Mouse (Mus musculus) MEL (cell line): ENCODE results near the gene Dolpp1. TPM values are rescaled to one million over a fixed set of nuclear protein-coding genes. Genes with fewer than 3 reads are reported as not detected.

Source experiments
- DNase-seq: peaks from one replicate; pipeline ENCODE4 v3.0.0; 2011; ENCODE audit warnings: low read depth, low spot score
- H3K27ac ChIP-seq: 2 replicates; pipeline ENCODE4 v1.5.1; 2012; ENCODE audit warnings: low read depth, mild to moderate bottlenecking, control low read depth, low read length, moderate library complexity; ENCODE audit not compliant: control insufficient read depth
- H3K27me3 ChIP-seq, 2 experiments: fragments of 150-350 bp in 1 of 2; sonication (generic) in 1 of 2; 2 replicates each; pipeline ENCODE4 v1.6.1; 2012; ENCODE audit warnings: low read length in 2 of 2, mild to moderate bottlenecking in 2 of 2, improper control_type of control experiment in 1 of 2, moderate library complexity in 1 of 2; ENCODE audit not compliant: insufficient read depth in 2 of 2, control insufficient read depth in 1 of 2
- H3K36me3 ChIP-seq, 2 experiments: 2 replicates each; pipeline ENCODE4 v1.6.1; 2012 to 2014; ENCODE audit warnings: low read length in 2 of 2, improper control_type of control experiment in 1 of 2, inconsistent platforms in 1 of 2, mild to moderate bottlenecking in 1 of 2; ENCODE audit not compliant: insufficient read depth in 2 of 2, control insufficient read depth in 1 of 2
- H3K4me1 ChIP-seq, 2 experiments: fragments of 150-350 bp in 1 of 2; sonication (generic) in 1 of 2; 2 replicates each; pipeline ENCODE4 v1.6.1; 2012; ENCODE audit warnings: low read length in 2 of 2, improper control_type of control experiment in 1 of 2, mild to moderate bottlenecking in 1 of 2; ENCODE audit not compliant: insufficient read depth in 2 of 2, control insufficient read depth in 1 of 2
- H3K4me3 ChIP-seq, 2 experiments: fragments of 150-350 bp in 1 of 2; sonication (generic) in 1 of 2; 2 replicates each; pipeline ENCODE4 v1.5.1; 2012; ENCODE audit warnings: low read depth in 2 of 2, low read length in 2 of 2, mild to moderate bottlenecking in 2 of 2, moderate library complexity in 2 of 2, control low read depth in 1 of 2, improper control_type of control experiment in 1 of 2; ENCODE audit not compliant: control insufficient read depth in 1 of 2, insufficient read depth in 1 of 2
- H3K79me2 ChIP-seq: 2 replicates; pipeline ENCODE4 v1.6.1; 2012; ENCODE audit warnings: mild to moderate bottlenecking, low read length, moderate library complexity; ENCODE audit not compliant: control insufficient read depth, poor library complexity, insufficient read depth
- H3K9ac ChIP-seq: 2 replicates; pipeline ENCODE4 v1.6.1; 2012; ENCODE audit warnings: low read depth, mild to moderate bottlenecking, control low read depth, low read length, moderate library complexity; ENCODE audit not compliant: control insufficient read depth, poor library complexity, severe bottlenecking
- H3K9me3 ChIP-seq: fragments of 150-350 bp; sonication (generic); replicated peaks from 2 replicates; pipeline ENCODE4 v1.6.1; 2012; ENCODE audit warnings: mild to moderate bottlenecking, low read length, improper control_type of control experiment, moderate library complexity; ENCODE audit not compliant: insufficient read depth
- BHLHE40 ChIP-seq: IDR thresholded peaks from 2 replicates; pipeline ENCODE4 v1.6.1; 2012; ENCODE audit warnings: low read depth, mild to moderate bottlenecking, inconsistent platforms, low read length, improper control_type of control experiment, borderline replicate concordance
- CHD1 ChIP-seq: IDR thresholded peaks from 2 replicates; pipeline ENCODE4 v1.6.1; 2012; ENCODE audit warnings: low read depth, mild to moderate bottlenecking, inconsistent platforms, low read length, improper control_type of control experiment
- CHD2 ChIP-seq: IDR thresholded peaks from 2 replicates; pipeline ENCODE4 v1.6.1; 2011; ENCODE audit warnings: low read length, improper control_type of control experiment
- EP300 ChIP-seq, 2 experiments: IDR thresholded peaks; 2 replicates each; pipeline ENCODE4 v1.6.1; 2011; ENCODE audit warnings: improper control_type of control experiment in 2 of 2, low read length in 2 of 2, low read depth in 1 of 2, mild to moderate bottlenecking in 1 of 2
- ETS1 ChIP-seq: IDR thresholded peaks from 2 replicates; pipeline ENCODE4 v1.6.1; 2012; ENCODE audit warnings: low read depth, mild to moderate bottlenecking, inconsistent platforms, low read length, improper control_type of control experiment, moderate library complexity
- GATA1 ChIP-seq: IDR thresholded peaks from 2 replicates; pipeline ENCODE4 v1.6.1; 2011; ENCODE audit warnings: low read depth, low read length, improper control_type of control experiment
- KAT2A ChIP-seq: conservative IDR thresholded peaks from 2 replicates; pipeline ENCODE4 v1.6.1; 2012; ENCODE audit warnings: low read depth, low read length, improper control_type of control experiment, inconsistent platforms
- MAZ ChIP-seq: IDR thresholded peaks from 2 replicates; pipeline ENCODE4 v1.6.1; 2012; ENCODE audit warnings: low read depth, mild to moderate bottlenecking, inconsistent platforms, low read length, improper control_type of control experiment
- MEF2A ChIP-seq: IDR thresholded peaks from 2 replicates; pipeline ENCODE4 v1.6.1; 2014; ENCODE audit warnings: low read depth, mild to moderate bottlenecking, inconsistent platforms, low read length, improper control_type of control experiment; ENCODE audit not compliant: poor library complexity, insufficient replicate concordance, severe bottlenecking; ENCODE audit errors: extremely low read depth
- NELFE ChIP-seq: IDR thresholded peaks from 2 replicates; pipeline ENCODE4 v1.6.1; 2011; ENCODE audit warnings: low read depth, low read length, improper control_type of control experiment
- POLR2A ChIP-seq, 2 experiments: IDR thresholded peaks; 2 replicates each; pipeline ENCODE4 v1.6.1; 2011 to 2012; ENCODE audit warnings: low read length in 2 of 2, mild to moderate bottlenecking in 2 of 2, control low read depth in 1 of 2, improper control_type of control experiment in 1 of 2, low read depth in 1 of 2, moderate library complexity in 1 of 2; ENCODE audit not compliant: control insufficient read depth in 1 of 2, insufficient read depth in 1 of 2, poor library complexity in 1 of 2
- POLR2AphosphoS2 ChIP-seq: IDR thresholded peaks from 2 replicates; pipeline ENCODE4 v1.6.1; 2011; ENCODE audit warnings: low read length, improper control_type of control experiment
- POLR2AphosphoS5 ChIP-seq: IDR thresholded peaks from 2 replicates; pipeline ENCODE4 v1.6.1; 2012; ENCODE audit warnings: low read depth, borderline replicate concordance, mild to moderate bottlenecking, inconsistent platforms, low read length, moderate library complexity, mixed read lengths
- RAD21 ChIP-seq: IDR thresholded peaks from 2 replicates; pipeline ENCODE4 v1.6.1; 2011; ENCODE audit warnings: mild to moderate bottlenecking, low read depth, low read length, improper control_type of control experiment
- SIN3A ChIP-seq: IDR thresholded peaks from 2 replicates; pipeline ENCODE4 v1.6.1; 2012; ENCODE audit warnings: low read length, improper control_type of control experiment, inconsistent platforms
- SMC3 ChIP-seq: IDR thresholded peaks from 2 replicates; pipeline ENCODE4 v1.6.1; 2011; ENCODE audit warnings: low read depth, low read length, improper control_type of control experiment
- TBP ChIP-seq: IDR thresholded peaks from 2 replicates; pipeline ENCODE4 v1.8.0; 2011; ENCODE audit warnings: low read depth, low read length, improper control_type of control experiment
- USF1 ChIP-seq: IDR thresholded peaks from 2 replicates; pipeline ENCODE4 v1.6.1; 2014; ENCODE audit warnings: low read depth, mild to moderate bottlenecking, inconsistent platforms, low read length, improper control_type of control experiment, moderate library complexity
- USF2 ChIP-seq, 2 experiments: IDR thresholded peaks; 2 replicates each; pipeline ENCODE4 v1.6.1; 2011 to 2012; ENCODE audit warnings: improper control_type of control experiment in 2 of 2, low read length in 2 of 2, borderline replicate concordance in 1 of 2, inconsistent platforms in 1 of 2, low read depth in 1 of 2, mild to moderate bottlenecking in 1 of 2; ENCODE audit not compliant: insufficient read depth in 1 of 2
- ZKSCAN1 ChIP-seq: IDR thresholded peaks from 2 replicates; pipeline ENCODE4 v1.6.1; 2012; ENCODE audit warnings: low read depth, mild to moderate bottlenecking, inconsistent platforms, low read length, improper control_type of control experiment, moderate library complexity
- ZMIZ1 ChIP-seq: IDR thresholded peaks from 2 replicates; pipeline ENCODE4 v1.6.1; 2012; ENCODE audit warnings: low read depth, mild to moderate bottlenecking, inconsistent platforms, low read length, improper control_type of control experiment, moderate library complexity
- polyA plus RNA-seq, 2 experiments: library from polyadenylated mRNA; stranded (reverse) in 1 of 2; unstranded in 1 of 2; fragments of >175 nt in 1 of 2; fragments of >200 nt in 1 of 2; gene quantifications; 2 replicates each; pipeline versions ENCODE4 v1.2.1 to v1.2.4; 2012; ENCODE audit warnings: low replicate concordance in 2 of 2, low read depth in 1 of 2; ENCODE audit not compliant: insufficient read length in 2 of 2, insufficient read depth in 1 of 2, missing spikeins in 1 of 2
- total RNA-seq: library from RNA; depleted of rRNA; stranded (reverse); fragments of 300-350 nt; gene quantifications from 2 replicates; pipeline ENCODE4 v1.2.3, GENCODE M21; 2012

The Dolpp1 gene
- total and polyA plus RNA-seq, 3 experiments = 28.0 to 37.5 TPM; not detected in 1

GRCm38 (mm10) chr2:30372726-30373125, 19.3 kb upstream of the Dolpp1 start:
- no peaks in the 10 kb centered on the region; a peak in 1 of 4 replicates for H3K36me3 ChIP-seq
- H3K27ac ChIP-seq = no peak overlapping the region
- H3K79me2 ChIP-seq = no peaks in the 10 kb centered on the region
- no peak overlapping the region for H3K4me3 ChIP-seq
- H3K4me1 ChIP-seq = no peaks in the 10 kb centered on the region
- no peak for DNase-seq
- no peaks in the 10 kb centered on the region for H3K27me3 ChIP-seq
- H3K9ac ChIP-seq = no peak overlapping the region
- TF ChIP-seq POLR2AphosphoS5 = no peak
- TF ChIP-seq SMC3 = no peak
- no peak for TF ChIP-seq MEF2A
- TF ChIP-seq RAD21 = no peak
- TF ChIP-seq CHD2 = no peak
- no peak for TF ChIP-seq USF2 (IDR thresholded peaks at IDR 0.05; ENCODE audit: borderline replicate concordance in 1 of 2, insufficient read depth in 1 of 2, low read depth in 1 of 2, low read length in 2 of 2)
- TF ChIP-seq SIN3A = no peak
- no peak for TF ChIP-seq GATA1
- no peak for TF ChIP-seq POLR2A (IDR thresholded peaks at IDR 0.05; ENCODE audit: control insufficient read depth in 1 of 2, insufficient read depth in 1 of 2, low read depth in 1 of 2, low read length in 2 of 2, poor library complexity in 1 of 2)
- TF ChIP-seq ZMIZ1 = no peak
- TF ChIP-seq EP300 (IDR thresholded peaks at IDR 0.05; ENCODE audit: low read depth in 1 of 2, low read length in 2 of 2) = no peak
- TF ChIP-seq USF1 = no peak
- TF ChIP-seq CHD1 = no peak
- TF ChIP-seq, all 39 proteins: peak for 0
- no peaks in the 10 kb centered on the region for H3K9me3 ChIP-seq

DNA sequence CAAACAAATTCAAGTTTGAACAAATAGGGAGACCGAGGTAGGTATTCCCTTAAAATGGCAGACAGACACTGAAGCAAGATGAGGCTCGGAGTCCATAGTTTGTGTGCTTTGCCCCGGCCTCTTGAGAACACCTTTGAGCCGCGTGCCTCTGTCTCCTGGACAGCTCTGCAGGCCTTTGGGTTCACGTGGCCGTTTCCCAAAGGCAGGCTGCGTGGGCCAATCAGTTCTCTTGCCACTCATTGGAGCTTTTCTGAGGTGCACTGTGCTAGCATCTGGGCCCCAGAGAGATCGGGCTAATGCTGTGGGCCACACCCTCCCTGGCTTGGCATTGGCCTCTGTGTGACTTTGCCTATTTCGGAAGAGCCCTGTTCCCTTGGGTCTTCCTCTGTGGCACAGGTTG, 16.2 kb upstream of the Dolpp1 start:
- TF ChIP-seq BHLHE40 (no peak), NELFE (no peak), KAT2A (no peak), ZKSCAN1 (no peak), TBP (no peak), POLR2AphosphoS2 (no peak), ETS1 (no peak), MAZ (no peak)
- Histone ChIP-seq H3K27me3 (no peaks in the 10 kb centered on the region), H3K27ac (no peak overlapping the region), H3K9me3 (no peaks in the 10 kb centered on the region), H3K4me3 (no peak overlapping the region), H3K79me2 (no peaks in the 10 kb centered on the region), H3K36me3 (no peaks in the 10 kb centered on the region; a peak in 1 of 4 replicates), H3K4me1 (no peaks in the 10 kb centered on the region), H3K9ac (no peak overlapping the region)
- DNase-seq = no peak
